Mouse (Mus musculus): ENCODE measurements around the gene Mgat4d. TPM values are rescaled to one million over a fixed set of nuclear protein-coding genes. Genes with fewer than 3 reads are reported as not detected.
A peak's percentile ranks its signal among the peaks of the same experiment; 100 is the strongest.

Gene Mgat4d
- polyA plus RNA-seq, 1 experiment from 2014 or later: not detected

DNA sequence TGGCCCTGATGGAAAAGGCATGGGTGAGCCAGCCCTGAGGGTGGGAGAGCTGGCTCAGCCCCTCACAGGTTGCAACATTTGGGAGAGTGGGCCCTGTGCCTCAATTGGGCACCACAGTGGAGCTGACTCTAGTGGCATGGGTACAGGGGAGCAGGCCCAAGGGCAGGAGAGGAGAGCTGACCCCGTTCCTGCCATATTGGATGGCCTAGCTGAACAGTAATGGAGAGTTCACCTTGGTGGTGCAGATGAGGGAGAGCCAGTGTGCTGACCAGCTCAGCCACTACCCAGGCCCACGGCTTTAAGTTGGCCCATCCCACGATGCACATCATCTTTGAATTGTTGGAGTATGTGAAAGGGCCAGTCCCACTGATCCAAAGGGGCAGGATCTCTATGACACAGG, 6.2 kb upstream of the Mgat4d start:
- Histone ChIP-seq H3K36me3 (ENCODE audit: insufficient read depth, low read length) (no peaks in the 10 kb centered on the region), H3K4me2 (replicated peaks; ENCODE audit: low read depth, low read length) (no peak overlapping the region), H3K27ac (ENCODE audit: low read length) (no peak overlapping the region), H3K4me1 (ENCODE audit: insufficient read depth, low read depth, low read length) (no peaks in the 10 kb centered on the region), H3K27me3 (replicated peaks; ENCODE audit: insufficient read depth, low read length) (no peaks in the 10 kb centered on the region), H3K9ac (replicated peaks; ENCODE audit: low read depth) (no peak overlapping the region), H3K9me3 (ENCODE audit: low read length) (no peaks in the 10 kb centered on the region), H3K4me3 (ENCODE audit: low read depth, low read length) (no peak overlapping the region)
- DNase-seq (ENCODE audit: low spot score): no peak
- TF ChIP-seq CTCF (IDR thresholded peaks at IDR 0.05): no peak
- no peak for TF ChIP-seq EP300 (IDR thresholded peaks at IDR 0.05)
- no peak for ATAC-seq
- WGBS: 88% methylated on average over 3 of the region's 3 CpGs

GRCm38 (mm10) chr8:83342693-83343092, 5.6 kb upstream of the Mgat4d start:
- Histone ChIP-seq H3K36me3 (ENCODE audit: insufficient read depth, low read length) (no peaks in the 10 kb centered on the region), H3K9me3 (ENCODE audit: low read length) (no peaks in the 10 kb centered on the region), H3K27ac (ENCODE audit: low read length) (no peak overlapping the region), H3K9ac (replicated peaks; ENCODE audit: low read depth) (no peak overlapping the region), H3K27me3 (replicated peaks; ENCODE audit: insufficient read depth, low read length) (no peaks in the 10 kb centered on the region), H3K4me1 (ENCODE audit: insufficient read depth, low read depth, low read length) (no peaks in the 10 kb centered on the region), H3K4me2 (replicated peaks; ENCODE audit: low read depth, low read length) (no peak overlapping the region), H3K4me3 (ENCODE audit: low read depth, low read length) (no peak overlapping the region)
- TF ChIP-seq EP300 (IDR thresholded peaks at IDR 0.05) (no peak), CTCF (IDR thresholded peaks at IDR 0.05) (peak; percentile 55)
- DNase-seq (ENCODE audit: low spot score) (peak; percentile 73), ATAC-seq (no peak)

DNA sequence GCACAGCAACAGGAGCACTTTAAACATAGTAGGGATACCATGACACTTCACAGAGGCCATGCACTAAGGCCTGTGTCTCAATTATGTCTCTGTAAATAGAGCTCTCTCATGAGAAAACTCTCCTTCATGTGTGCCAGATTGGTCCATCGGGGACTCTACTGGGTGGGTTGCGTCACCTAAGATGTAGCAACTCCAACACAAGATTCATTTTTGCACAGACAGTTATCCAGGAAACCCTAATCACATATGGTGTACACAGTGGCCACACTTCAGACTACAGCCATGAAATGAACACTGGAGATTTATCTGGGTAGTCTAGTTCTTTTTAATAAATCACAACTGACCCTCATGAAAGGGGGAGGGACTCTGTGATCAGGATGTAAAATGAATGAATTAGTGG, 3.0 kb downstream of the Mgat4d start:
- H3K9ac ChIP-seq (replicated peaks; ENCODE audit: low read depth): no peak overlapping the region
- H3K27ac ChIP-seq (ENCODE audit: low read length): no peak overlapping the region
- 69% methylated on average over 2 of the region's 2 CpGs for WGBS
- no peak overlapping the region for H3K4me3 ChIP-seq (ENCODE audit: low read depth, low read length)
- H3K4me1 ChIP-seq (ENCODE audit: insufficient read depth, low read depth, low read length): no peaks in the 10 kb centered on the region
- TF ChIP-seq EP300 (IDR thresholded peaks at IDR 0.05): no peak
- no peak for TF ChIP-seq CTCF (IDR thresholded peaks at IDR 0.05)
- ATAC-seq (no peak), DNase-seq (ENCODE audit: low spot score) (no peak)
- H3K9me3 ChIP-seq (ENCODE audit: low read length): no peaks in the 10 kb centered on the region
- no peaks in the 10 kb centered on the region for H3K36me3 ChIP-seq (ENCODE audit: insufficient read depth, low read length)
- H3K27me3 ChIP-seq (replicated peaks; ENCODE audit: insufficient read depth, low read length): no peaks in the 10 kb centered on the region
- no peak overlapping the region for H3K4me2 ChIP-seq (replicated peaks; ENCODE audit: low read depth, low read length)

DNA sequence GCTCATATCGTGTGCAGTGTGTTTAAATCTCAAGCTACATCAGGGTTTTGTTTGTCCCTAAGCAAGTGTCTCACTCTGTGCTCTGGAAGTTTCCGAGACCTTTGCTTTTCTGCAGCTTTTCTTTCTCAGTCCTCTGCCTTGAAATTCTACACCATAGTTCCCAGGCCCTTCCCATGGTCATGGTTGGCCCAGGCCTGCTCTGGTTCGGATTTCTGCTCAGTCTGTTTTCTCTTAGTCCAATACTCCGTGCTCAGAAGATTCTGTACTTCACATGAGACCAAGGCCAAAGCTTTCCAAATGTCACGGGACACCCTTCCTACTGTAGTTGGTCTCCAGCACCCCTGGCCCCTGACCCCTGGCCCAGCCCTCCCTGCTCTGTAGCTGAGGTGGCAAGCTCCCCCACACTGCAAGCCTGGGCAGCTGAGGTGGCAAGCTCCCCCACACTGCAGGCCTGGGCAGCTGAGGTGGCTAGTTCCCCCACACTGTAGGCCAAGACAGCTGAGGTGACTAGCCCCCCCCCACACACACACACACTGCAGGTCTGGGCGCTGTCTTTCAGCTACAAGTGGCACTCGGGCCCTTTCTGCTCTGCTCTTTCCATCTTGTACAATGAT, 15.0 kb downstream of the Mgat4d start:
- WGBS: 49% methylated on average over 7 of the region's 7 CpGs
- H3K27ac ChIP-seq (ENCODE audit: low read length): no peak overlapping the region
- H3K4me2 ChIP-seq (replicated peaks; ENCODE audit: low read depth, low read length): no peak overlapping the region
- ATAC-seq (no peak), DNase-seq (ENCODE audit: low spot score) (no peak)
- TF ChIP-seq CTCF (IDR thresholded peaks at IDR 0.05) (no peak), EP300 (IDR thresholded peaks at IDR 0.05) (no peak)
- no peak overlapping the region for H3K4me3 ChIP-seq (ENCODE audit: low read depth, low read length)
- no peaks in the 10 kb centered on the region for H3K9me3 ChIP-seq (ENCODE audit: low read length)
- no peaks in the 10 kb centered on the region for H3K4me1 ChIP-seq (ENCODE audit: insufficient read depth, low read depth, low read length)
- H3K9ac ChIP-seq (replicated peaks; ENCODE audit: low read depth): no peak overlapping the region
- no peaks in the 10 kb centered on the region for H3K27me3 ChIP-seq (replicated peaks; ENCODE audit: insufficient read depth, low read length)
- no peaks in the 10 kb centered on the region for H3K36me3 ChIP-seq (ENCODE audit: insufficient read depth, low read length)

- Histone ChIP-seq H3K27me3 (replicated peaks; ENCODE audit: insufficient read depth, low read length) (no peaks in the 10 kb centered on the region), H3K9ac (replicated peaks; ENCODE audit: low read depth) (no peak overlapping the region), H3K9me3 (ENCODE audit: low read length) (no peaks in the 10 kb centered on the region), H3K4me1 (ENCODE audit: insufficient read depth, low read depth, low read length) (no peaks in the 10 kb centered on the region), H3K4me2 (replicated peaks; ENCODE audit: low read depth, low read length) (no peak overlapping the region), H3K27ac (ENCODE audit: low read length) (no peak overlapping the region), H3K4me3 (ENCODE audit: low read depth, low read length) (no peak overlapping the region), H3K36me3 (ENCODE audit: insufficient read depth, low read length) (no peaks in the 10 kb centered on the region)
- ATAC-seq (no peak), DNase-seq (ENCODE audit: low spot score) (no peak)
- no peak for TF ChIP-seq EP300 (IDR thresholded peaks at IDR 0.05)
- no peak for TF ChIP-seq CTCF (IDR thresholded peaks at IDR 0.05)
These were observed 29.0 kb downstream of the Mgat4d start for GRCm38 (mm10) chr8:83377231-83377630.

GRCm38 (mm10) chr8:83380141-83380540, 31.9 kb downstream of the Mgat4d start:
- Histone ChIP-seq H3K27me3 (replicated peaks; ENCODE audit: insufficient read depth, low read length) (no peaks in the 10 kb centered on the region), H3K9ac (replicated peaks; ENCODE audit: low read depth) (no peak overlapping the region), H3K4me1 (ENCODE audit: insufficient read depth, low read depth, low read length) (no peaks in the 10 kb centered on the region), H3K4me2 (replicated peaks; ENCODE audit: low read depth, low read length) (no peak overlapping the region), H3K4me3 (ENCODE audit: low read depth, low read length) (no peak overlapping the region), H3K27ac (ENCODE audit: low read length) (no peak overlapping the region), H3K36me3 (ENCODE audit: insufficient read depth, low read length) (no peaks in the 10 kb centered on the region), H3K9me3 (ENCODE audit: low read length) (no peaks in the 10 kb centered on the region)
- no peak for ATAC-seq
- peak; percentile 22 for DNase-seq (ENCODE audit: low spot score)
- TF ChIP-seq CTCF (IDR thresholded peaks at IDR 0.05) (no peak), EP300 (IDR thresholded peaks at IDR 0.05) (no peak)
- 34% methylated on average over 4 of the region's 4 CpGs for WGBS

DNA sequence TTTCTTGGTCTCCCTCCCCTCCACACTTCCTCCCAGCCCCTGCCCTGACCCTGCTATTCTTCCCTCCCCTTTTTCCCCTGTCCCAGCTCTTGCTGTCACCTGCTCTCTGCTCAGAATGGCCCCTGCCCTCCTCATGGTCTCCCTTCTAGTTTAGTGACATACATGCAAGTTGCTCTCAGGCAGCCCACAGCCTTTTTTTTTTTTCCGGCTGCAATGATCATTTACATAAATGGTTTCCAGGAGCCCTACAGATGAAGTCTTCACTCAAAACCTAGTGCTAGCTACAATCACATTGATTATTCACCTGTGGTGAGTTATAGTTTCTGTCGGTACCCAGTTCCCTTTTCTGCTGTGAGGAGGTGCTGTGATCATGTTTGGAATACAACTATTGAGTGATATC, 32.7 kb downstream of the Mgat4d start:
- WGBS: 72% methylated on average over 2 of the region's 2 CpGs
- DNase-seq (ENCODE audit: low spot score) (no peak), ATAC-seq (no peak)
- Histone ChIP-seq H3K27ac (ENCODE audit: low read length) (no peak overlapping the region), H3K4me2 (replicated peaks; ENCODE audit: low read depth, low read length) (no peak overlapping the region), H3K27me3 (replicated peaks; ENCODE audit: insufficient read depth, low read length) (no peaks in the 10 kb centered on the region), H3K9me3 (ENCODE audit: low read length) (no peaks in the 10 kb centered on the region), H3K36me3 (ENCODE audit: insufficient read depth, low read length) (no peaks in the 10 kb centered on the region), H3K4me1 (ENCODE audit: insufficient read depth, low read depth, low read length) (no peaks in the 10 kb centered on the region), H3K4me3 (ENCODE audit: low read depth, low read length) (no peak overlapping the region), H3K9ac (replicated peaks; ENCODE audit: low read depth) (no peak overlapping the region)
- no peak for TF ChIP-seq CTCF (IDR thresholded peaks at IDR 0.05)
- no peak for TF ChIP-seq EP300 (IDR thresholded peaks at IDR 0.05)

Measured in lung, postnatal 0 days (tissue).